Mouse (Mus musculus) lung, postnatal 0 days (tissue): Measurements from ENCODE around the gene Pard3.

ENCODE experiments used
- CTCF ChIP-seq: IDR thresholded peaks from 2 replicates; pipeline ENCODE4 v1.5.1; 2016; ENCODE audit warnings: antibody characterized with exemption, mild to moderate bottlenecking
- EP300 ChIP-seq: IDR thresholded peaks from 2 replicates; pipeline ENCODE4 v1.6.1; 2016; ENCODE audit warnings: antibody characterized with exemption, mild to moderate bottlenecking, control low read depth

DNA sequence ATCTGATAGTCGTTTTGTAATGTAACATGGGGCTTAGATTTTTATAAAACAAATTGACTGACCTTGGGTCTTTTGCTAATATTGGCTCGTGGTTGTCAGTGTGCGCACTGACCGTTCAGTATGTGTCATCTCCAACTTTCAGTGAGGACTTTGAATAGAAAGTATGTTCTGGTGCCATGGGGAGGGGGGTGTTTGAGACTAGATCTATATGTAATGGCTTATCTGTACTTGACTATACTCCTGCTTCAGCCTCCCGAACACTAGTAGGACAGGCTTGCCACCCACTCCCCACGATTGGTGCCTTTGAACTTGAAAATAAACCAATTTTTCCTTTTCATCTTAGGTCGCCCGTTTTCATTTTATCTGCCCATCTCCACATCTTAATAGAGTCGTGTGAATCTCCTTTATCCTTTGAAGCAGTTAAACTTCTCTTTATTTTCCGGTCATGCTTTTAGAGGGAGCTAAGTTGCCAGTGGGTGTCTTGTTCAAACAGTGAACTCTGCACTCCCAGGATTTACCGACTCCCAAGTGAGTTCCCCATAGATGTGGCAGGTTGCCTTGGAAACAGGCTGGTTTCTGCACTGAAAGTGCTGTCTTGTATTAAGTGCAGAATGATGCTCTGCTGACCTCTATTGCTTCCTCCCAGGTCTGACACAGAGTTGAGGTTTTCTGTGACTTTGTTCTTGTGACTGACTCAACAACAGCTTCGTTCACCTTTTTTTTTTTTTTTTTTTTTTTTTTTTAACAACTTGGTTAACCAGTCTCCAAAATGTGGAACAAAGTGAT lies 204.7 kb downstream of the Pard3 start:
- TF ChIP-seq CTCF (no peak), EP300 (no peak)
